Mouse (Mus musculus) embryo, embryonic 10 days (tissue): ENCODE results near the gene Map7.
A peak's percentile ranks its signal among the peaks of the same experiment; 100 is the strongest.

Experiments
- DNase-seq: peaks from one replicate; pipeline ENCODE4 v3.0.0-alpha.2; 2015; ENCODE audit warnings: low spot score

The Map7 gene

DNA sequence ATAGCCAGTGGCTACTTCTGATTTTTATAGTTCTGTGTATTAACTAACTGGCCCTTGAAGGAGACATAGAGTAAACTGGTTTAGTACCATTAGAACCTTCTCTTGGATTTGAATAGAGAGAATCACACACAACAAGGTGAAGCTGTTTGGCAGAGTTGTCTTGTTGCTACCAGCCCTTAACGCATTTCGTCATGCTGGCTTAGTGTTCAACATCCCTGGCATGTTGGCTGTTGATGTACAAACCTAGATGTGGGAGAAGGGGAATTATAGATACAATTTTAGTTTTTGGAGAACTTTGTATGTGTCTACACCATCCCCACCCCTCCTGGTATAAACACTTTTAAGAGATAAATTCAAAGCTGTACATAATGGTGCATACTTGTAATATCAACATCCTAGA, 37.5 kb downstream of the Map7 start:
- no peak for DNase-seq

DNA sequence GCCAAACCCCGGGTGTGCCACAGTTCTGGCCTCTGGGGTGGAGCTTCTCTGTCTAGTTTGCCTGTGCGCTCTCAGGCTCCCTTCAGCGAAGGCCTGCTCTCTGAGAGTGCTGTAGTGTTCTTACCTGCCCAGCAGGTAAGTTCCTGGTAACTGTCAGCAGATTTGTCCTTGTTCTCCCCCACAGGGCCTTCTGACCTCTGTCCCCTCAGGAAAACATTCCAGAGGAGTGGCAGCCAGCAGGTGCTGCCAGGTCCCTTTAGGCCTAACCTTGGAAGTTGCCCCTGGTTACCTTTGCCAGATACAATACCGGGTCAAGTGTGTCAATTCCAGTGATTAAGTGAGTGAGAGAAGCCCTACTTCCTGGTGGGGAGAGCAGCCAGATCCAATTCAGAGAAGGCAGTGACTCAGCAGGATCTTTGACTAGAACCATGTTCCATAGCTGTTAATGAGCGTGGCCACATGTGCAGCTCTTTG, 38.6 kb downstream of the Map7 start:
- DNase-seq: no peak

DNA sequence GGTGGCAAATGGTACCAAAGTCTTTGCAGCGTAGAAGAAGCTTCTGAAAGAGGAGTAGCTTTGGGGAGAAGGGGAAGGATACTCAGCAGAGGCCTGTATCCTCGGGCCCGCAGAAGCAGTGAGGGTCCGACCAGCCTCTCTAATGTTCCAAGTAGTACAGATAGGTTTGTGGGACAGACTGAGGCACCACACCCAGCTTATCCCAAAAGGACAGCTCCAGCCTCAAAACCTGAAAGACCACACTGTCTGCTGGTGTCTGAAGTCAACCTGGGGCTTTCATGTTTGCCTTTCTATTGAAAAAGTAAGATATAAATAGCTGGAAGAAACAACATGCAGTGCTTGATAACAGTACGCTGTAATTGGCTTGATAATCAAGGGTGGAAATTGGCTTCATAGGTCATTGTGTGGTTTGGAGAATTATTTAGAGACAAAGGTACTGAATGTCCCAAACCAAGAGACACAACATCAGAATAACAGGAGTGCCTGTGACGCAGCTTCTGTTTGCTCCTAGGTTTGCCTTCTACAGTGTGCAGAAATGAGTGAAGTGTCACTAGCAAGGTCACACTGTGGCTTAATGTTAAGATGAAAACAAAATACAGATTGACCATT, 42.0 kb downstream of the Map7 start:
- DNase-seq: no peak

DNA sequence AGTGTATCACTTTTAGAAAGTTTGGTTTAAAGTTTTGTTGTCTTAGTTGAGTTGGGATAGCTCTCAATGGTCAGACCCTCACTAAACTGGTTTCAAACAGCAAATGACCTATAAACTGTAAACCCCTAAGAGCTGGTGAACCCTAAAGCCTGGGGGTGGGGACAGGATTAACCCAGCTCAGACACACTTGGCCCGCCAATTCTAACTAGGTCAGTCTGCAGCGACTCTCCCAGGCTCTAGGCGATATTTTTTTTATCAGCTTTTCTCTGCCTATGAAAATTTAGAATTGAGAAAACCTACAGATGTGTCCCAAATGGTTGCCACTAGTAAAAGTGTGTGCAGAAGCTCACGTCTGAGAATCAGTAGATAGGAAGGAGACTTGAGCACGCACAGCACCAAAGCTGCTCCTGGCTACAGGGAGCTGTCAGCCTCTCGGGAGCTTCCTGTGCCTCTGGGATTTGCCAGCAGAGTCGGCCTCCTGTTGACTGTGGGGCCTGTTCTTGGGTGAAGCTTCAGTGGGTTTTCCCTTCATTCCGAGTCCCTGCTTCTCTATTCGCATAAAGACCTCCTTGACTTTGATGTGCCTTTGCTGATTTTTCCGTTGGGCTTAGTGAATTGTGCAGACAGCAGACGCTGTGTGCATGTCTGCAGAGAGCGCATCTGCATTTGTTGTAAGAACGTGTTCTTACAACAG, 46.7 kb downstream of the Map7 start:
- DNase-seq: no peak

DNA sequence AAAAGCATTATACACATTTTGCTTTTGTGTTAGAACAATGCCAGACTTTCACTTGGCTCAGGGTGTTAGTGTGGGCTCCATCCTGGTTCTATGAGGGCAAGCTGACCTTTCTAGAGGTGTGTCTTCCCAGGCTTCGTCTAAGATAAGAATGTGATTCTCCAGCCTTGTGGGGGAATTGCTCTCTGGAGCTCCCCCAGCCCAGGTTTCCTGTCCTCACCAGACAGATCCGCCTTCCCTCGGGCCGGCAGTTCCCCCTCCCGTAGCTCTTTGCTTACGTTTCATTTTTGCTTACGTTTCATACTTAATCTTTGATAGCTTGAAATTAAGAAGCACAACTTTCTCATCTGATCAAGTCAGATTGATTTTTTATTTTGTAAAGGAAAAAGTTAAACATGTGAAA, 48.8 kb downstream of the Map7 start:
- DNase-seq: no peak

DNA sequence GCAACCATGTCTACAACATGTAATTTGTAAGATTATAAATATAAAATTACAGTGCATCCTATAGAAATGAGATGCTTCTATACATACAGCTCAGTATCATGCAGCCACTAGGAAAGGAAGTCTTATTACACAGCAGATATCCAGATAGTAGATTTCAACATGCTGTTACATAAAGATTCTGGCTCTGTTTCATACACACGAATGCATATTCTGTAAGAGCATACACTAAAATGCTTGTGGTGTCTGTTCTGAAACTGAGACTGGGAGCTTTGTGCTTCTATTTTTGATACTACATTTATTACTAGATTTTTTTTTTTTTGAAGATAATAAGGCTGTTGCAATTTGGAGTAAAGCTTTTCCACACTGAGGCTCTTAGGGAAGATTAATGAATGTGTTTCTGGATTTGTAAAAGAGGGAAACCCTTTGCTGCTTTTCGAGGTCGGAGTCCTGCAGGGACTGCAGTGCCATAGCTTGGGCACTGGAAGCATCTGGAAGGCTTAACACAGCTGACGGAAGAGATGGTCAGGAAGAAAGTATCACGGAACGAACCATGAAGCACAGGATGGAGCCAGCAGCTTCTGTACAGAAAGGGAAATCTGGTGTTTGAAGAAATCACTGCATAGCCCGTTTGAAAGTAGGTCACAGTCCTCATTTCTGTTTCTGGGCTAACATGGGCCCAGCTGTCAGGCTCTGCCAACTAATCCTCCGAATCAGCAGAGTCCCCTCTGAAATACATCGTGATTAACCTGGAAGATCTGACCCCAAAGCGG, 50.9 kb downstream of the Map7 start:
- DNase-seq: no peak

DNA sequence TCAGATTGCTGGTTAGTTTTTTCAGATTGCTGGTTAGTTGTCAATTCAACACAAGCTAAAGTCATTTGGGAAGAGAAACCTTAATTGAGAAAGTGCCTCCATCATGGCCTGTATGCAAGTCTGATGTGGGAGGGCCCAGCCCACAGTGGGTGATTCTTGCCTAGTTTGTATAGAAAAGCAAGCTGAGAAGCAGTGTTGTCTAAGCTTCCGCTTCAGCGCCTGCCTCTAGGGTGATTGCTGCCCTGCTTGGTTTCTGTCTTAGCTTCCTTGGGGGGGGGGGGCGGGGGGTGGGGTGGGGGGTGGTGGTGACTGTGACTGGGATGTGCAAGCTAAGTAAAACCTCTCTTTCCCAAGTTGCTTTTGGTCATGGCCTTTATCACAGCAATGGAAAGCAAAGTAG, 53.0 kb downstream of the Map7 start:
- no peak for DNase-seq

DNA sequence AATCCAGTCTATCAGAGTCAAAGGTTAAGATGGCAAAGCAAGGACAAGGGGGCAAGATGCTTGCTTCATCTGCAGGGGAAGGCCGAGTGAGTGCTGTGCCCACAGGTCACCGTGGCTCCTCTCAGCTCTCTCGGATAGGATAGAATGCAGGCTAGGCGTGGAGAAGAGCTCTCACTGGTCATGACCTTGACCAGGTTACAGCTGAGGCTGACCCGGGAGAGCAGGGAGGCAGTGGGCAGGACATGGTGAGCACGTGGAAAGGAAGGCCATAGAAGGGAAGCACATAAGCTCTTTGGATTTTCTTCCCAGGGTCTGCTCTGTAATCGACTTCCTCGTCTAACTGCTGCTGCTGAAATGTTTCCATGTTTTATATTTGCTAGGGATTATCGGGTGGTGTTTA, 53.9 kb downstream of the Map7 start:
- DNase-seq: no peak

DNA sequence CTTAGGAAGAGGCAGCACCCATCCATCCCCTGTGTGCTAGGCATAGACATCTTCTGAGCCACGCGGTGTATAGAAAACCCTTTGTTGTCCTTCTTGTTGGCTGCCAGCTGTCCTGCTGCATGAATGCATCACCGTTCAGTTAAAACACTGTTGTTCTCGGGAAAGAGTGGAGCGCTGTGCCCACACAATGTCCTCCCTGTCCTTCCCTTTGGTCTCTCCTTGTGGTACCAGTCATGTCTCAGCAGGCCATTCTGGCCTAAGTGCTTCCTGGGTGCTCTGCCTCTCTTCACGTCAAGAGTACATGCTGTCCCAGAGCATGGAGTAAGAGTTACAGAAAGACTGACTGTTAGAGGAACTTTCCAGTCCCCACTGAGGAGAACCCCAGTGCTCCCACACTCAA, 54.5 kb downstream of the Map7 start:
- DNase-seq: no peak

DNA sequence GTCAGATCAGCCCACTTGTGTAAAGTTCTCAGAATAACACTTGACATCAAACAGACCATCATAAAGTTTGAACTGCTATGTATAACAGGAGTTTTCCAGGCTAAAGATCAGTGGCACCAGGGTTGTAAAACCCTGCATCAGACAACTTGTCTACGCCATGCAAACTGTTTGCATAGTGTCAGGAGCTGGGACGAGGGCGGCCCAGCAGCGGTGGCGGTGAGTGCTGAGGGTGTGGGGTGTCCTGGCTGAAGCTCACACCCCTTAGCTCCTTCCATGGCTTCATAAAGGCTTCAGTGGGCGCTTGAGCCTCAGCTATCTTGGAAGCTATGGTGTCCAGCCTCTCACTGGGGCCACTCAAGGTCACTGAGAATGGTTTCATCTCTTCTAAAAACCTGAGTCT, 55.2 kb downstream of the Map7 start:
- no peak for DNase-seq

DNA sequence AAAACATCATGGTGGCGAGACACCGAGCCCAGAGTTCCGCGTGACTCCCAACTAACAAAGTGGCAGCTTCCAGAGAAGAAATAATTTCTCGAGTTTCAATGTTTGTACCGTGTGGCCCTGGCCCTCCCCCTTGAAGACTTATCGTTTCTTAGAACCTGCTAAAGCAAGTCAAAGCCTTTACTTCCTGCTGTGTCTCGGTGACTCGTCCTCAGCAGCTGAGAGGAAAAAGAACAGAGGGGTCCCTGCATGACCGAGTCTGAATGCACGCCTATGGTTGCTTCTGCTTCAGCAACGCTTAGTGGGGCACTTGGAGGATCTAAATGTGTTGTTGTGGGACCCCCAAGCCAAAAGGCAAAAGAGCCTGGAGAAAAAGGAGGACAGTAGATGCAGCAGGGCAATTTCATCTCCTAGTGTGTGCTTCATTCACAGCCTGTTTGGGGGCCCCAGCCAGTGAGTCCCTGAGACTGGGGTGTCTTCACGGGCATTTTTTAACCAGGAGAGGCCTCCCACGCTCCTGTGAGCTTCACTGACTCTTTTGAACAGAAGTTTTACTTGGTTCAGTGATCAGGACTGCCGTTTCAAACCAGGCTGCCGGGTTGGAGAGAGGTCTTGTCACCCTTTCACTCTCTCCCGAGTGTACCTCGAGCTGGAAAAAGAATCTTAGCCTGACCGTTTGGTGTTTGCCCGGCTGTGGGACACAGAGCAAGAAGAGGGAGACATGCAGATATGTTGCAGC, 56.6 kb downstream of the Map7 start:
- peak; percentile 54 for DNase-seq

DNA sequence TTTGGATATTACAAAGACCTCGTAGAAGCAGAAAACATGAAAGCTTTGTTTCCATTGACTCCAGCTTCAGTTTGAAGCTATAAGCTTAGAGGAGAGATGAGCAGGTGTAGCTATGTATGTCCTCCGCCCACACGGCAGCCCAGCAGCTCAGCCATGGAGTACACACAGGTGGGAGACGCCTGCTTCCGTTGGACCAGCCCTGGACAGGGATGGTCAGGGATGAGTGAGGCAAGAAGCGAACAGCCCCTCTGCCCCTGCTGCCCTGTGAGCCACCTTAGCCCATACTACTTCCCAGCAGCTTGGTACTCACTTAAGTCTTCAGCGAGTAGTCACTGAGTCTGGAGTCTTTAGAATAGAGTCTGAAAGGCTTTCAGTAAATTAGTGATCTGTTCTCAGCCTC, 58.7 kb downstream of the Map7 start:
- DNase-seq: no peak

DNA sequence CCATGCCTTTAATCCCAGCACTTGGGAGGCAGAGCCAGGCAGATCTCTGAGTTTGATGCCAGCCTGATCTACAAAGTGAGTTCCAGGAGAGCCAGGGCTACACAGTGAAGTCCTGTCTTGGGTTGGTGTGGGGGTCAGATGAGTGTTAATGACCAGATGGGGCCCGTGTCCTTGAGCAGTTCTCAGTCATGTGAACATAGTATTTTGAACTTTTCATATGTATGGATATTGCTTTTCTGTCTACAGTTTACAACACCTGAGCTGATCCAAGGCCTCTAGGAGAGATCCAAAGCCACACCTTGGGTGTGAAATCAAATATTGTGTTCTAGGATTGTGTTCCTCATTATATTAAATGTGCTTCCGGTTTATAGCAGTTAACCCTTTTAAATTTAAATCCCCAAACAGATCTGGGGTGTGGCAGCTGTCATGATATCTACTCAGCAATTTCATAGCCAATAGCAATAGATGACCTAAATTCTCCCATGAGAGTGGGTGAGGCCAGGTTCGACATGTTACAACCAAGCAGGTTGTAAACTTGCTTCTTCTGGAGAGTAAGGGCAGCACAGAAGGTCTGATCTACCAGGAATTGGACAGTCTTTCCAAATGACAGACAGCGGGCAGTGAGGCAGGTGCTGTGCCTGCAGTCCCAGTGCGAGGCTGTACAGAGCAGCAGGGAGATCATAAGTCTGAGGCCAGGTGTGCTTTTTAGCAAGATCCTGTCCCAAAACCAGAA, 61.5 kb downstream of the Map7 start:
- DNase-seq: no peak

DNA sequence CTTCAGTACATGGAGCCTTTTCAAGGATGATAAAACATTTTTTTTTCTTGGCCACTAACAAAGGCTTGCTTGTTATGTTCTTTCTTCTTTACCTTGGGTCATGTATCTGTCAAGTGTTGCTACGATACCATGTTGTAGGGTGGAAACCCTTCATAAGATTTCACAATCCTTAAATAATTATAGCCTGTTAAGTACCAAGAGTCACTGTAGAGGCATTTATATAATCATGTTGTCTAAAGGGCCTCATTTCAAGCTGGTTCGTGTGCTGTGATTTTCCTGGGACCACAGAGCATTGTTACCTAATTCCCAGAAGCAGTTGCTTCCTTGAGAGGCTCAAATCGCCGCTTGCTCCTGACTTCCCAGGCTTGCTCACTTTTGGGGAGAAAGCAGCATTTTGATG, 66.1 kb downstream of the Map7 start:
- DNase-seq: no peak

DNA sequence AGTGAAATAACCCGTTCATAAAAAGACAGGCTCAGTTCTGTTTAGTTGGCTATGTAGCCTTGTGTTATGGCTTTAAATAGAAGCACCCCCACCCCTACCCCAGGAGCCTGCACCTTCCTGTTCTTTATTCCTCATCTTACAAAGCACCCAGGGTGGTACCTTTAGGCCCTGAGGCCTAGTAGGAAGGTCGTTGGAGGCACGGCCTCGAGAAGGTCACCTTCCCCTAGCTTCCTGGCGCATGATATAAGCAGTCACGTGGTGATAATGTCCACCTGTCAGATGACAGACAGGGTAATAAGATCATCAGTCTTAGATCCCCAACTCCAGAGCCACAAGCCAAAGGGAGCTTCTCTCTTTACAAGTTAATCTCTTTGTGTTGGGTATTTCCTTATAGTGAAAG, 68.7 kb downstream of the Map7 start:
- no peak for DNase-seq

DNA sequence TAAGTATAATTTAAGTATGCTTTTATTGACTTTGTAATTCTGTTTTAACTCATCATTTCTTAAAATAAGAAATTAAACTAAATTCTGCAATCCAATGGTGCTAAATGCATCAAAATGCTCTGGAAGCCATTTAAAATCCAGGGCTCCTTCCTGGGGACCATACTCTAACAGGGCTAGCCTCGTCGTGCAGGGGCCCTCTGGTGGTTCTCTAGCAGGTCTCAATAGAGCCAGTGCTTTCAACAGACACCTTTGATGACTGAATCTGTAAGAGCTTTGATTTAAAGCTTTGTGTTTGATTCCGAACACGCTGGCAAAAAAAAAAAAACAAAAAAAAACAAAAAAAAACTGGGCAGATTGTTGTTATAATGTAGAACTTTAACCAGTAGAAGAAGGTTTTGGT, 70.6 kb downstream of the Map7 start:
- no peak for DNase-seq

DNA sequence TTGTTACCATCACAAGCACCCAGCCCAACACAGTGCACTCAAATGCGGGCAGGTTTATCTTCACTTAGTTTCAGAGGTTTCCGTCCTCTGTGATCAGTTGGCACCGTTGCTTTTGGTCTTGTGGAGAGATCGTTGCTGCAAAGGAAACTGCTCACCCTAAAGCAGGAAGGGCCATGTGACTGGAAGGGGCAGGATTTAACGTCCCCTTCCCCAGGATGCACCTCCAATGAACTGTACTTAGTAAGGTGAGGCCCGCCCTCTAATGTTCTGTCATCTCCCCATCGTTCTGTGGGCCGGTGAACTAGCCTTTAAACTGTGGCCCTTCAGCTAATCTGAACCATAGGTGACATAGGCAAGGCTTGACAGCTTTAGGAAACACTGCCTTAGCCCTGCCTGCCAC, 71.3 kb downstream of the Map7 start:
- DNase-seq: no peak

DNA sequence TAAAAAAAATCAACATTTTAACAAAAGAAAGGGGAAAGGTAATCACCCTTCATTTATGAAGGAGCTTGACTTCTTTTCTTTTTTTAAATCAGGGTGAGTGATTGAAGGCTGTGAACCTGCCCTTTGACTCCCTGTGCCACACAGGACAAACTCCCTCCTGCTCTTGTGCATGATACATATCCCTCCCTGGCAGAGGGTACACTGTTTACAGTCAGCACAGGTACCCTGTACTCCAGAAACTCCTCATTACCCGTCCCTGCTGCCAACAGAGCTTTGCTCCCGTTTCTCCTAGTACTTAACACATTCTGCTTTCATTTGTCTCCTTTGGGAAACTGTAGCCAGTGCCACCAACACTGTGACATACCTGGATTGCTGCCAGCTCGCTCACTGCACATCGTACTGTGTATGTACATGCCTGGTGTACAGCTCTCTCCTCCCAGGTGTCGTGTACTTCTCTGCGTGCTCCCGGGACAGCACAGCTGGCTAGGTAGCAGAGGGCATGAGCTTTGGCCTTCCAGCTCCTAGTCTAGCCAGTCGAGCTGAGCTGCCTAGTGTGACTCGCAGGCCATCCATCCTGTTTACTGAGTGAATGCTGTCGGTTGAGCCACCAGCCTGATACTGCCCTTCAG, 72.3 kb downstream of the Map7 start:
- DNase-seq: no peak

DNA sequence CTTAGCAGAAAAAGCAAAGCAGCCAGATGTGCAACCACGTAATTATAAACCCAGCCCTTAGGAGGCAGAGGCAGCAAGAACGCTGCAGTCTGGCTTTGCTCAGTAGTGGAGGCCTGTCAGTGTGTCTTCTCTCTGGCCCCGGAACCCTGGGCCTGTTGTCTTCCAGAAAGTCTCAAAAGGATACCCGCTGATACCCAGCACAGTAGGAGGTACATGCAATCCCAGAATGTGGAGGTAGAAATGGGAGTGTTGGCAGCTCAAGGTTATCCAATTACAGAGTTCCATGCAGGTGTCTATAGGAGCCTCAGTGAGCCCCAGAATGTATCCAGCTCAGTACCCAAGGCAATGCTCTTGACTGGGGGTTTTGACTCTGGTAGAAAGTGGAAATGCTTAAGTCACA, 73.7 kb downstream of the Map7 start:
- no peak for DNase-seq

DNA sequence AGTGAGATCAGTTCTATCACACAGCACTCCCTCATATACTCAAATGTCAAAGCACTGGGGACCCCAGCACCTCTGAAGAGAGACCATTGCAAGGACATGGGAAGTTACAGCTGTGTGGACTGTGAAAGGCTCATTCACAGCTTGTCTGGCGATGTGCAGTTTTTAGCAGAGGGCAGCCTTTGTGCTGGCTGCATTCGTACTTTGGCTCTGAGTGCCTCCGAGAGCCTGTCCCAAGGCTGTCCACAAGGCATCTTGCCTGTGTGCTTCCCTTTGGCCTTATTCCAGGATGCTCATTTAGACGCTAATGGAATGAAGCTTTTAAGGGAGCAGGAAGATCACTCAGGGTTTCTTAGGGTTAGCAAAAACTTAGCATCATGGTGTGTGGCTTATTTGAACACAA, 78.5 kb downstream of the Map7 start:
- no peak for DNase-seq

DNA sequence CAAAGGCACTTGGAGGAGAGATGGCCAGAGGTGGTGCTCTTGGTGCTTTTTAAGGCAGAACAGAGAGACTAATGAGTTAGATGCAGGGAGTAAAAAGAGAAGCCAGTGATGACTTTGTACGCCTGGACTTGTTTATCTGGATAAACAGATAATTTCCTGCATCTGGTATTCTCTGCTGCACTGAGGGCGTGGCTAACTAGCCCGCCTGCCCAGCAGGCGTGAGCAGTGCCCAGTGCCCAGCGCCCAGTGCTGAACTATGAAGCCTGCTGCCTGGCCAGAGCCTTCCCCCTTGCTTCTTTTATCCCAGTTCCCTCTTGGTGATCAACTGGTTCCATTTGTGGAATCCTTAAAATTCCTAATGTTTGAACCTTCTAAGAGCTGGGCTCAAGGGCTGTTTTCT, 81.8 kb downstream of the Map7 start:
- no peak for DNase-seq

DNA sequence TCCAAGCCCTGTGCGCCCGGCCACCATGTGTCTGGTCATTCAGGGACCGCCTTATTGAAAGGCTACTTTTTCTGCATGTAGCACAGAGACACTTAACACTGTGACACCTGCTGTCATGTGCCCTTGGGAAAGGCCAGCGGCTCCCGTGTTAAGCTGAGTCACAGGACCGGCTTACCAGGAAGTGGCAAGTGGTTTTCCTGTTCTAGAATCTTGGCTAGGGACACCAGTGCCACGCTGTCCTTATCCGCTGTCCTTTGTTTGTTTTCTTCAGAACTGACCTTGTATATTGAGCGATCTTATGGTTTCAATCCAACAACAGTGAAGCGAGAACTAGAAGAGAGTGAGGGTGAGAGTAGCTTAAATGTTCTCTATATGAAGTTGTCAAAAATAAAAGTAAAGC, 85.2 kb downstream of the Map7 start:
- no peak for DNase-seq
